Mouse (Mus musculus) C2C12 (cell line): ENCODE measurements at regions not wholly inside any gene's neighbourhood (a gene's known extent, or its start where the extent isn't known, plus 50 kb on each side); places are given as distances from the start of the nearest gene placed in this dataset.

ENCODE experiments used
- CTCF ChIP-seq: IDR thresholded peaks from one replicate; pipeline ENCODE4 v1.5.1; 2011; ENCODE audit not compliant: control insufficient read depth, insufficient read depth, insufficient read length
- MAX ChIP-seq: IDR thresholded peaks from one replicate; pipeline ENCODE4 v1.6.1; 2011; ENCODE audit warnings: mild to moderate bottlenecking, control low read depth
- USF1 ChIP-seq: IDR thresholded peaks from one replicate; pipeline ENCODE4 v1.6.1; 2011; ENCODE audit warnings: low read depth, mild to moderate bottlenecking, control low read depth, moderate library complexity

DNA sequence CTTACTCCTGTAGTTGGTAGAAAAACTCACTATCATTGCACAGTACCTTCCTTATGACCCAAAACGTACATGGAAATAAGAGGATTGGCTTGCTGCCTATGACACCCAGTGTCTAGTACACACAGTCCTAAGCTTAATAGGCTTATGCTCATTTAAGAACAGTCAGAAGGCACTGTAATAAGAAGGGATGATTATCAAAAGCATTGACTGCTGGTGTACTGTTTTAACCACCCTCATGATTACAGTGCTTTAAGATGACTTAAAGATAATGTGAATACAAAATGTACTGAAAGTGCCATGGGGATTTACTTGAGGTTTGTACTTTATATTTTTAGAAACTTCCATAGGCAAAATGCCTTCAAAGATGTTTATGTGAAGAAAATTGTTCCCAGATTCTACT, 586.0 kb upstream of the 4930452B06Rik start:
- TF ChIP-seq MAX (no peak), CTCF (no peak), USF1 (no peak)
